Mouse (Mus musculus) thymus, postnatal 0 days (tissue): ENCODE measurements at regions not wholly inside any gene's neighbourhood (a gene's known extent, or its start where the extent isn't known, plus 50 kb on each side); places are given as distances from the start of the nearest gene placed in this dataset.

Source experiments
- DNase-seq: peaks from one replicate; pipeline ENCODE4 v3.0.0-alpha.2; 2015; ENCODE audit warnings: low spot score

DNA sequence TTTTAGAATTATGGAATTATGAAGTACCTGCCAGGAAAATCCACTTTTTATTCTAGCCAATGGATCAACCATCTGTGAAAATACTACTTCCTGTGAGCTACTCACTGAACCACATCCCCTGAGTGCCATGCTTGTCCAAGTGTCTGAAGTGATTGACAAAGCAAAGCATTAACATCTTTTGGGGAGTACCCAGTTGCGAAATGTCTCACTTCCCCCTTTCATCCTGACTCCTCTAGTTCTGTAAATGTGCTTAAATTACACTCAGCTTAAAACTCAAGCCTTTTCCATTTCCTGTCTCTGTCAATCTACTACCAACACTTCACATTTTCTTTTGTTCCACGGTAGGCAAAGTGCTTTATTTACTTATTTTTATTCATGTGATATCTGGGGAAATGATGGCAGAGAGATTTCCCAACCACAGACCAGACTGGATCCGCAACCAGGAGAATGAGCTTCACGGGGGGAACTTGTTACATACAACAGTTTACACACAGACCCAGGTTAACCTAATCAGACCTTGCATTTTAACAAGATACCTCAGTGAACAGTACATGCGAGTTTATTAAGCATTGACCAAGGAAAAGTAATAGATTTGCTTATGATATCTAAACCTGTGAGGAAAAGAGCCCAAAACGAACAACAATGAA is 726.1 kb upstream of the Cited2 start:
- no peak for DNase-seq

DNA sequence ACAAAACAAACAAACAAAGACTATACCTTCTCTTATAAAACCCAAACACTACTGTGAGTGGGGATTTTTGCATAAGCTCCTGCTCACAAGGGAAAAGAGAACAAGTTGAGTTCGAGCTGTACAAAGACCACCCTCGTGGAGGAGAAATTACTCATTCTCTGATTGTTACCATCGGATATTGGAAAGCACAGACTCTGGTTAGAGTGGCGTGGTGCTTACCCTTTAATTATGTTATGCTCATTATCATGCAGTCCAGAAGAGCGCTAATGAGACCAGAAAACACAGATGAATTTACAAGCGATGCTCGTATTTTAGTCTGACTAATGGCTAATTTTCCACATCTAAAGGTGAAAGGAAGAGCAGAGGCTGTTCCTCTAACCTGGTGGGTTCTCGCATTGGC is 721.7 kb upstream of the Cited2 start:
- DNase-seq, result no peak

DNA sequence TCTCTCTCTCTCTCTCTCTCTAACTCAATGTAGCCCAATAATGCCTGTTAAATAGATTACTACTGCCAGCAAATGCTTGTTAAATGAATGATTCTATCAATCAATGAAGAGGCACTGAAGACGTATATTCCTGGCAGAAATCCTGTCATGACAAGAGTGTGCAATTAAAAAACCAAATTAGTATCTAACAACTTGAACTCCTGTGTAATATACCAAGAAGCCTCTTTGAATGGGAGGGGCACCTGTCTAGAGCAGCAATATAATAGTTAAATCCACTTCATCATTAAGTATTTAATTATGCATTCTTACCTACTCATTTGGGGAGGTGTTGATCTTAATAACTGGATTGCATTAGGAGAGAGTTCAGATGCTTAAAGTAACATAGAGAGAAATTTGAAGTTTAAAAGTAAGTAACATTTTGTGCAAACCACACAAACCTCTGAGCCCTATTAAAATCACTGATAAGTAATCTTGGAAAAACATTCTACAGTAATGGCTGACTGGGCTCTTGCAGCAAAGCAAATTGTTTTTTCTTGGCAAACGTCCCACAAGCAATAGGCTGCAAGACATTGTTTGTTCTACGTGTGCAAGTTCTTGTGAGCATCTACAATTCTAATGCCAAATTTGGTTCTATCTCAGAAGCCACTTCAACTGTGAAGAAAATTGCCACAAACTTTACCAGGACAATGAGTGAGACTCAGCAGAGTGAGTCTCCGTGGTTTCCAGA is 719.7 kb upstream of the Cited2 start:
- DNase-seq, result no peak

DNA sequence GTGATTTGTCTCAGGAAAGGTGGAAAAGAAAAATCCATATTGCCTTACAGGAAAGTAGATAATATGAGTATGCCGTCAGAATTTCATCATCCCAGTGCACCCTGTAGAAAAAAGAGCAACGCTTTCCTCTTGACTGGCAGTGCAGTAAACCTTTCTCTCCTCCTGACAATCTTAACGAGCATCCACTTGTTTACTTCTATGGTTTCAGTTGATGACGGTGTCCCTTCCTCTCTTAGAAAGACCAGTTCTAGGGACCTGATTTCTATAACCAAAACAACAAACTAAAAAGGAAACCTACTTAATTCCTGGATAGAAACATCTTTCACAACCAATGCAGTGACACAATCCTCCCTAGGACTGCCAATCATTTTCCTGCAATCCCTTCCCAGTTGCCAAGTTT is 714.3 kb upstream of the Cited2 start:
- no peak for DNase-seq

DNA sequence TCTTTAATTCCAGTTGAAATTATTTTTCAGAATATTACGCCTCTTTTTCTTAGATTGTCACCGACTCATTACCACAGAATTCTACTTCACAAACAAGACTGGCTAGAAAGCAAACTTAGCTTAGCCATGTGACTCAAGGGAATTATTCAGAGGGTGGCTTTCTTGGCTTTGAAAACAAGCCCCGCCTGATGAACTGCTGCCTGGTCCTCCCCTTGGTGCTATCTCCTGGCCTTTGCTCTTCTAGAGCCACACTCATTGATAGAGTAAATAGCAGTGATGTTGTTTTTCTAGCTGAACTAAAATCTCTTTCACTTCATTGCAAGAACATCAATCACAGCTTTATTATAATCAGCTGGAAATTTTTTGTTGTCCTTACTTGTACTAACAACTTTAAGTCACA is 713.0 kb upstream of the Cited2 start:
- no peak for DNase-seq

DNA sequence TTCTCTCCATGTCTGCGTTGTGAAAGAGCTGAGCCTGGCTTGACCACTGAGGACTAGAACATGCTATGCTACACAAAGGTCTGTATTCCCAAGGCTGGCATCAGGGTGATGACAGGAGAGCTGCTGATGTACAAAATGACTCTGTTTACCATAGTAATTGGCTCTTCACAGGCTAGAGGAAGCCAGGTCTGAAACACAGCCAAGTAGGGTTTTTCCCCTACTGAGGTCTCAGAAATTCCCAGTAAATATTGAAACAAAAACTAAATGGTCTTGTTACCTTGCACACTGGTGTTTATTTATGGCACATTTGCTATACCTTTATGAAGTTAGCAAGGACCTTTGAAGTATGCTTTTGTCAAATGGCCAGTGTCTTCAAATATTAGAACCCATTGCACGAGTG is 711.1 kb upstream of the Cited2 start:
- no peak for DNase-seq

DNA sequence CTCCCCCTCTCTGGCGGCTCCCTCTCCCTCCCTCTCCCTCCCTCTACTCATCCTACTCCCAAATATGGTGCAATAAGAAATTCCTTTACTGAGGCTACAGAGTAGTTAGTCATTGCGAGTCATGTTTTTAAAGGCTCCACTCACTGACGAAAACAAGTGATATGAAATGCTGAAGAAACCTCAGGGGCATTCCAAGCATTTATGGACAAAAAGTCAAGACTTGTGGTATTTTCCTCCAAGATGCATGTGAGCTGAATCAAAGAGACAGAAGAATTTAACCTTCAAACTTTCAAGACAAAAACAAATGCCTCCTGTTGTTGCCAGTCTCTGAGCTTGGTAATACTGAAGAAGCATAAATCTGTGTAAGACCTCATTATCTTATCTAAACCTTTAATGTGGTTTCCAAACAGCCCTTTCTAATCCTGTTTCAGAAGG is 710.5 kb upstream of the Cited2 start:
- DNase-seq, result no peak

DNA sequence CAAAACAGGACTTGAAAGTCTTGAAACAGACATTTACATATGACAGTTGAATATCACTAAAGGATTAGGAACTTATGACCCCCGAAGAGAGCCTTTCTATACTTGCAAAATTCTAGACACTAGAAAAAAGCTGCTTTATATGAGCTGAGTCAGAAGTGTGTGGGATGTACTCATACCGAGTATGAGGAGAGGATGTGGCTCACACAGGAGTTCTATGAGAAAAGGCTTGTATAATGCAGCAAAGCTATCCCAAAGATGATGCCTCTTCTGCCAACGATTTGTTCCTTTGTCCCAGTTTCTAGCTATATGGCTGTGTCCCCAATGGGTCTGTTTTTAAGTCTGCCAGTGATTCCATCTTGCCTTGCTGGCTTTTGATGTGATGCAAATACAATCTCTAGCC is 708.2 kb upstream of the Cited2 start:
- DNase-seq, result no peak

DNA sequence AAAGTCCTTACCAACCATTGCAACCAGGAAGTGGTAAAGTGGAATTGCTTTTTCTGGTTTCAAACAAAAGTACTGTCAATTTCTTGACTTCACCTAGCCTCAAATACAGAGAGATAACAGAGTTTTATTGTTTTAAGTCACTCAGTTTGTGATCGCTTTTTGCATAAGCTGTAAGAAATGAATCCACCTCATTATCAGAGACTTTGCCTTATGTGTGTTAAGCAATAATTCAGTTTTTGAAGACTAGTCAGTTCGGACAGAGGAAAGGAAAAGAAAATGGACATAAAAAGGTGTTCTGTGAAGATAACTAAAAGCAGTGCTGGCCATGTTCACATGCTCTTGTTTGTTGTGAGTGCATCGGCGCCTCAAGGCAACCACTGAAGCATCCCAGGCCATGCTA is 706.2 kb upstream of the Cited2 start:
- no peak for DNase-seq

DNA sequence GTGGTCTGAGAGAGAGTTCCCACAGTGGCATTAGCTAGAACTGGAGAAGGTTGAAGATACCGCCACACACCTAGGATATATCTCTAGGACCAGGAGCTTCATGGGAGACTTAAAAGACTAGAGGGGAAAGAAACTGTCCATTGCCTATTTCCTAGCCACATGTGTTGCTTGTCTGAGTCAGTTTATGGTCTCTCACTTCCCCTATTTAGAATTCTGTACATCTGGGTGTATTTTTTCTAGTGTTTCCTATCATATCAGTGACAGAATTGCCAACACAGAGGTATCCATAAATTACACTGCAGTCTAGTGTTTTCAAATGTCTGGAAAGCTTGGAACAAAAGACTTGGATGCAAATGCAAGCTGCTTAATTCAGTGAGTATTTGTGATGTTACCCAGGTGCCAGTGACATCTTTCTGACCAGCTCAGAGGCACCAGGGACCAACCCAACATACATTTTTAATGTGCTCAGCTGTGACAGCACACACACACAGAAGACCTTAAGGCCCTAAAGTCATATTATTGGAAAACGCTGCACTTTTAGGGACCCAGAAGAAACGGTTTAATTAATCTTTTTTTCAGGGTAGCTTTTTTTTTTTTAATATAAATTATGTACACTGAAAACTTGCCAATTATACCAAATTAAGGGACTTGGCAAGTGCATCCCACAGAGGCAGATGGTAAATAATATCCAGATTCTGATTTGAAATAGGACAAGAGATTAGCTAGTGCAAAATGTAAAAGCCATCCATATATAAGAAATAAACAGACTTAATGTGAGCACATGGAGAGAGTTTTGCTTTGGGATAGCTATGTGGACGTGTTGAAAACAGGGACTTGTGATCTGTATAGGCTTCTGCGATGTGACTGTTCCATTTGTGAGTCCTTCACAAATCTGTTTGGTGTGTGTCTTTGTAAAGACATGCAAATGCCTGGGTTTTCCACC is 700.5 kb upstream of the Cited2 start:
- no peak for DNase-seq

DNA sequence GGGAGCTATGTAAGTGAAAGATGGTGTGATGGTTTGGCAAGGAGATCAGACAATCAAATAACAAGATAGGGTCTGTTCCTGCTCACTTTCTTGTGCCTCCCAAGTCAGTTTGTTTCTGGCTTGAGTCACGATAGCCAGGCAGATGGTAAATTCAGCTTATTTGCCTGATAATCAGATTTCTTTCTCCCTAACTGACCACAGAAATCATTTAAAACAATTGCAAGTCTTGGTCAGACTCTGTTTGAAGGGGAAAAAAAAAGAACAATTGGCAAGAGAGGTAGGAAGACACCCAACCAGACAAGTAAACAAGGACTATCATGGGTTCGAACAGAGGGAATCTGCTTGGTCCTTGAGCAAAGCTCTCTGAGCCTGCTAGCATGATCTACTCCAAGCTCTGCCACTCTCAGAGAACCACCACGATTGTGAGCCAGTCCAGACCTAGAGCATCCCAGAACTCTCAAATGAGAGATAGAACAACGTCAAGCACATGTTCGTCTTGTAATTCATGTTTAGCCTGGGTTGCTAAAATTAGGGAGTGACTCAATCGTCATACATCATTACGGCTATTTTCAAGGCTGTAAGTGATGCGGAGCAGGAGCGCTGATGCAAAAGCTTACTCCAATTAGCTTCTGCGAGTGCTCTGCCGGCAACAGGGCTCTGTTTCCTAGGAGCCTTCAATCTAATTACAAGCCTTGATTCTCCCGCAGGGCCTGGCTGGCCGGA is 699.3 kb upstream of the Cited2 start:
- DNase-seq, result no peak

DNA sequence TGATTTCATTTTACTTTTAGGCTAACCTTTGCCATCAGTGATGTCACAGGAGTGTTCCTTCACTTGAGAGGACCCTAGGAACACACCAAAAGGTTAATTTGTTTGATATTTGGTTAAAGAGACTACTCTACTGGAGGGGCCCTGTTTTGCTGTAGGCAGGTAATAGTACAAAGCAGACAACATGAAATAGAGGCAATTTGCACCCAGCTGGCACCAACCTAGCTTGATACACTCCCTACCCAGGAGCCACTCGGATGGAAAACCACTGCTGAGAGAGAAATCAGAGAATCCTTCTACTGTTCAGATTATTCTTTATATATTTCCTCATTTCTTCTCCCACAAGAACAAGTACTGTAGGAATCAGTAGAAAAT is 698.7 kb upstream of the Cited2 start:
- no peak for DNase-seq

DNA sequence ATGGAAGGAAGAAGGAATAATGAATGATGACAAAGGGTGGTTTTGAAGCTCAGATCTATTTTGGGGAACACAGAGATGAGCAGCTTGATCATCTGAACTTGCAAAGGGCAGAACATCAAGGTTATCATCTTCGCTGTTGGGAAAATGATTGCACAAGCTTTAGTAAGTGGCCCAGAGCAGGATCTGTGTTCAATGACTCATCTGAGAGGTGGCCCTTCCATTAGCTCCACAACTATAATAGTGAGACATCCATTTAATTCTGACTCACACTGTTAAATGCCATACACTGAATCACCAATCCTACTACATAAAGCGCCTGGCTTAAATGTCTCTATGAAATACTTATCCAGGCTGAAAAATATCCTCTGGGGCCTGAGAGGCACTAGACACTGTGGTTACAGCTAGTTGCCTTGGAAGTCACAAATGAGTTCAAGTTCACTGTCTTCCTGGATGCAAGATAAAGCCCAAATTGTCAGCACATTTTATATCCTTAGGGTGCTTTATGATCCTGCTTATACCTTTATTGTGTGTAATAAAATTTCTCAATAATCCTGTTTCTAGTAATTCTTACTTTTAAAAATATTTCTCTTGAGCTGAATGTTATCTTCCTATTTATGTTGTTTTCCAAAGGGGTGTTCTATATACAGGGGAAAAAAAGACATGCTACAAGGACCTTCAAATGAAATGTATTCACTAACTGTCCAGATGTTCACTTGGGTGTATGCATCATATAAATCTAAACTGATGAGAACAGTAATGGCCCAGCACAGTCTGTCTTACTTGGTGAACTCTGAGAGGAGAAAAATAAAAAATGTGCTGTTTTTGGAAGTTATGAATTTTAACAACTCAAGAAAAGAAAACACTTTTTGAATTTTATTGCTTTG is 687.9 kb upstream of the Cited2 start:
- no peak for DNase-seq

DNA sequence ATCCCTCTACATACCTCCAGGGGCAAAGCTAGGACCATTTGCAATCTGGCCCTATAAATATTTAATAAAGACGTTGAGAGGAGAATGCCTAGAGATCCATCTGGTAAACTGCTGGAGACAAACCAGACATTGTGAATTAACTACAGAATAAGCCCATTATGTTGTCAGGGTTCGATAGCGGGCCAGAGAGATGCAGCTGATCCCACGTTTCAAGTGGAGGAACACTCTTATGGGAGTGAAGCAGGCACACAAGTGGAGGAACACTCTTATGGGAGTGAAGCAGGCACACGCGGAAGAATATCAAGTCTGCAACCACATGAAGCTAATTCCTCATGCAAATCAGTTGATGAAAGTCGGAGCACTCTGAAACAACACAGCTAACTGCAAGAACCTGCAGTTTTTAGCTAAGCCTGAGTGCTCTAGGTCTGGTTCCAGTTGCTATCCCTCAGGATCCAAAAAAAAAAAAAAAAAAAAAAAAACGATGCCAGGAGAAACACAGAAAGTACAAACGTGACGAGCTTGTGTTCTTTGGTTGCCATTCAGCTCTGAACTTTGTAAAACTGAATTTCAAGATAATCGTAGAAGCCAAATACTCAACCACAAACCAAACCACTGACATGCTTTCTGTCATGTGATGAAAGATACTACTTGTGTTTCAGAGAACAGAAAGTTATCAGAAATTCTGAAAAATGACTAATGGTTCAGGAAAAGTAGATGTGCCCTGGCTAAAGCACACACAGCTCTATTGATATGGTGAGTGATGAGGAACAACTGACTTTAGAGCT is 684.6 kb upstream of the Cited2 start:
- no peak for DNase-seq

DNA sequence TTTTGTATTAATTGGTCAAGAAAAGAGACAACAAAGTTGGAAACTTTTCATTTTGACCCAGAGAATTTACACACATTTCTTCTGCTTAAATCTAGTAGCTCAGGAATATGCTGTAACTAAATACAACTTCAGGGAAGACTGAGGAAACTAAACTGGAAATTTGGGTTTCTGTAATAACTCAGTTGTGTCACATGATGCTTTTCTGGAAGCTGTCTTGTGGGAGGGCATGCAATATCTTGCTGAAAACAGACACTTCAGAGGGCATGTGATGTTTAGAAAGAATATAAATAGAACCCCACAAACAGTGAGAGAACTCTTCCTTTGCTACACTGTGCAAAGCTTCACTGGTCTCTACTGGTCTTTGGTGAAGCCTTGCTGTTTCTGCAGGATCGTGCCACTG is 680.9 kb upstream of the Cited2 start:
- no peak for DNase-seq

DNA sequence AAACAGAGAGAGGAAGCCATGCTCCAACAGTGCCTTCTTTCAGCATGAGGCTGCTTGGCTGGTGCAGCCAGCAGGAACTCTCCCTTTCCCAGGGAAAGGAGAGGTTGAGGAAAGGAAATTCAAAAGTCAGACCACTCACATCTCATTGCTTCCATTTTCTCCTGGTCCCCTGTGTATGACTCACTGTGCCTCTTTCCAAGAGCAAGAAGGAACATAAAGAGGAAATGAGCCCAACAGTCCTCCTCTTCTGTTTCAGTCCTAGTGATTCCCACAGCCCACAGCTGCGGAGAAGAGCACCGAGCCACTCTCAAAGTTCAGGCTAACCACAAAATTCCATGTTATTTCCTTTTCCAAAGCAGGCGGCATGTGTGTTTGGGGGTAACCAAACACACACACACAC is 680.0 kb upstream of the Cited2 start:
- no peak for DNase-seq

DNA sequence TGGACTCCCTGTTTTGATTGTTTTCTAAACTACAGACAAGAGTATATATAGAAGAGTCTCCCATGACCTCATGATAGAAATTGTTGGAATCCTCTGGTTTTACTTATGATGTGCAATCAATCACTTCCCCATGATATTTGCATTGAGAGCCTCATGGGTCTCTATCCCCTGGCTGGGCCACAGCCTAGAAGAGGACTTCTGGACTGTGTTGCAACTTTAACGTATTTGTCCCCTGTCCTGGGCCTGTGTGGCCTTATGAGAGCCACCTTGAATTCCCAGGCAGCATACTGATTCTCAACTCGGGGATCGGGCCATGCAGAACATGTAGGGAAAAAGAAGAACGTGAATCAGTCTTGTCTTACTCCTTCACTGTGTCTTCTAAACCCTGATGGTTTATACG is 676.3 kb upstream of the Cited2 start:
- DNase-seq, result no peak

DNA sequence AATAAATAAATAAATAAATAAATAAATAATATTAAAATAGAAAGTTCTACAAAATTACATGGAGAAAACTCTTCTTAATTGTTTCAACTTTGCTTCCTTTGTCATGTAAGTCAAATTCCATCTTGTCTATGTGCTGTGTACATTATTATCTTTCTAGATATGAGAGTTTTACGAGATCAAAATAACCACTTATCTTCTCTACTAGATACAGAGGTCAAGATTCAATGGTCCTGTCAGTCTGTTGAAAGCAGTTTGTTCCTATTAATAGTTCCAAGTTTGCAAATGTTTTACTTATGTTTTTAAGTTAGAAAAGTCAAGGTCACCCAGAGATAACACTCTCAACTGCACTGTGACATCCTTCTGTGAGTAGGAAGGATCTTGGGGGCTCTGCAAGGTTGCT is 650.1 kb upstream of the Cited2 start:
- DNase-seq, result no peak

DNA sequence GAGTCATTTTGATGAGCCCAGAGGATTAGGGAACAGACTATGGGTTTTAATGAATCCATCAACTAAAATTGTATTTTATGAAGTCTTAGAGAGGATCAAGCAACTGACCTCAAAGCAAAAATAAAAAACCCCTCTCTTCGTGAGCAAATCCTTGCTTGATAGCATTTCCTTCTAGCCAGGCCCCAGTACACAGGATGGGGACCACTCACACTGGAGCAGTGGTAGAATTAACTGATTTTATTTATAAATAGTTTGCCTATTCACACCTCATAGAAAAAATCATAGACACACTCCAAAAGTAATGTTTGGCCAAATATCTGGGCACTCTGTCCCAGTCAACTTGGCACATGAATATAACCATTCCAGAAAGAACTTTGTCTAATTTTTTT is 649.0 kb upstream of the Cited2 start:
- DNase-seq, result no peak
